Mouse (Mus musculus) stomach, postnatal 0 days (tissue): ENCODE results near the gene Slx4ip. TPM values are rescaled to one million over a fixed set of nuclear protein-coding genes. Genes with fewer than 3 reads are reported as not detected.

ENCODE experiments used
- ATAC-seq: fragments of 200-750 bp; cut with Nextera tagmentation; 2 replicates; pipeline ENCODE4 v1.8.0; 2017; ENCODE audit not compliant: low FRiP score, low TSS enrichment
- DNase-seq: peaks from one replicate; pipeline ENCODE4 v3.0.0-alpha.2; 2016; ENCODE audit warnings: low spot score
- H3K27ac ChIP-seq: fragments of 300-500 bp; sonication (generic); replicated peaks from 2 replicates; pipeline ENCODE4 v1.5.1; 2014; ENCODE audit warnings: mild to moderate bottlenecking, control low read depth
- H3K27me3 ChIP-seq: fragments of 300-500 bp; sonication (generic); 2 replicates; pipeline ENCODE4 v1.6.1; 2014; ENCODE audit warnings: low read length; ENCODE audit not compliant: control insufficient read depth, insufficient read depth
- H3K36me3 ChIP-seq: fragments of 300-500 bp; sonication (generic); 2 replicates; pipeline ENCODE4 v1.6.1; 2014; ENCODE audit warnings: low read length, mixed read lengths; ENCODE audit not compliant: control insufficient read depth, insufficient read depth
- H3K4me1 ChIP-seq: fragments of 300-500 bp; sonication (generic); replicated peaks from 2 replicates; pipeline ENCODE4 v1.6.1; 2014; ENCODE audit warnings: antibody characterized with exemption; ENCODE audit not compliant: control insufficient read depth, insufficient read depth
- H3K4me2 ChIP-seq: fragments of 300-500 bp; sonication (generic); replicated peaks from 2 replicates; pipeline ENCODE4 v1.6.1; 2014; ENCODE audit warnings: low read depth, mild to moderate bottlenecking, control low read depth, moderate library complexity
- H3K4me3 ChIP-seq: fragments of 300-500 bp; sonication (generic); 2 replicates; pipeline ENCODE4 v1.5.1; 2014; ENCODE audit warnings: low read depth, low read length, control low read depth
- H3K9ac ChIP-seq: fragments of 300-500 bp; sonication (generic); 2 replicates; pipeline ENCODE4 v1.6.1; 2014; ENCODE audit warnings: mild to moderate bottlenecking, low read length, control low read depth, mixed read lengths
- H3K9me3 ChIP-seq: fragments of 300-500 bp; sonication (generic); 2 replicates; pipeline ENCODE4 v1.6.1; 2016; ENCODE audit warnings: low read length; ENCODE audit not compliant: control insufficient read depth
- CTCF ChIP-seq: IDR thresholded peaks from 2 replicates; pipeline ENCODE4 v1.5.1; 2016; ENCODE audit warnings: antibody characterized with exemption, low read depth, mild to moderate bottlenecking, moderate library complexity
- EP300 ChIP-seq: optimal IDR thresholded peaks from 2 replicates; pipeline ENCODE3; 2016; ENCODE audit warnings: antibody characterized with exemption
- WGBS: fragments of 180-500 bp; shearing (Covaris S2); extraction: QIAGEN DNeasy Blood & Tissue Kit; methylation state at CpG from one replicate; pipeline ENCODE4 v1.1.7; 2014; 5-methylcytosine and 5-hydroxymethylcytosine counted together
- polyA plus RNA-seq: library from polyadenylated mRNA; unstranded; fragments of >200 nt; fragmentation: Nextera tagmentation; extraction: Ambion mirVana; gene quantifications from 2 replicates; pipeline ENCODE4 v1.2.1, GENCODE M21; 2015

Slx4ip gene
- polyA plus RNA-seq, 1 experiment from 2014 or later: 2.1 TPM

DNA sequence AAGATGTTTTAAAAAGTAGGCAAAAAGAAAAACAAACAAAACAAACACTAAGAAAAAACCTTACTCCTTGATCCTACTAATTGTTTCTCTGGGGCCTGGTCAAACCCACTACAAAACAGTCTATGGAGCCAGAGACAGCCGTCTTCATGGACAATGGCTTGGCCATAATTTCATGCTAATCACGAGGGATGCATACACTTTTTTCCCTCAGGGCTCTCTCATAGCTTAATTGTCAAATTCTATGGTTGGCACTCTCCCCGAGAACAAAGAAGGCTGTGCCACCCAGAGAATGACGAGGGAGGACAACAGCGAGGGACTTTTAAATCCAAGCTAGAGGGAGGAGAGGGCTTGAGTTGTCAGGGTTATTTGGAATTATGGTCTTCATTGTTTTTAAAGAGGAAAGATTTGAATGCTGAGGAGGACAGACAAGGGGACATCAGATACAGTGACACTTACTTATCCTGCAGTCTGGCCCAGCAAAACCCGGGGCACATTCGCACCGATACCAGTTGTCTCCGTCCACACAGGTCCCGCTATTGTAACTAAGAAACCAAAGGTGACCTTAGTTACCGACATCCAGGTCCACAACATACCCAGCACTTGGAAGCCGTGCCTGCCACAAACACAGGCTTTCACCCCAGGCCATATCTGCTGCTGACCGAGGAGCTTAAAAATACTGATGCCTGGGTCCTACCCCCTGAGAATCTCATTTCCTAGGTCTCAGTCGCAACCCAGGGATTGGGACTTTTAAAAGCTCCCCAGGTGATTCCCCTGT, 195.8 kb downstream of the Slx4ip start:
- no peak overlapping the region for H3K4me3 ChIP-seq
- no peaks in the 10 kb centered on the region for H3K4me1 ChIP-seq
- peaks cover 50% of the 10 kb centered on the region for H3K36me3 ChIP-seq
- no peak for ATAC-seq
- H3K27me3 ChIP-seq: no peaks in the 10 kb centered on the region
- no peak overlapping the region for H3K4me2 ChIP-seq
- DNase-seq: no peak
- no peaks in the 10 kb centered on the region for H3K9me3 ChIP-seq
- no peak overlapping the region for H3K9ac ChIP-seq
- 90% methylated on average over 14 of the region's 14 CpGs for WGBS
- TF ChIP-seq CTCF: no peak
- TF ChIP-seq EP300: no peak
- H3K27ac ChIP-seq: no peak overlapping the region

DNA sequence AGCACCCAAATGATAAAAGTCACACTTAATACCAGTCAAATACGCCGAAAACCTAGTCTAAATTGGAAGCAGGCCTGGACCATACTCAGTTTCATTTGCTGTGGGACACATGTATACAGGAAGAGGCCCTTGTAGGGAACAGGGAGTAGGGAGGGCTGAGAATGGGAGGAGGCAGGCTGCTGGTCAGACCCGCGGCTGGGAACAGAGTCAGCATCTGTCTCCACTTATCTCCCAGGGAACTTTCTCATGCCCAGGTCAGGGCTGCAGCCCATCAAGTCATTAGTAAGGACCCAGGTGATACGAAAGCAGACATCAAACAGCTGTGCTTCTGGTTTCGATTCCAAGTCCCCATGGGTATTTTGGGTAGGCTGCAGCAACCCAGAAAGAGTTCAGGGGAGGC, 196.7 kb downstream of the Slx4ip start:
- Histone ChIP-seq H3K9me3 (no peaks in the 10 kb centered on the region), H3K36me3 (peaks cover 53% of the 10 kb centered on the region), H3K27ac (no peak overlapping the region), H3K4me1 (no peaks in the 10 kb centered on the region), H3K4me2 (no peak overlapping the region), H3K9ac (no peak overlapping the region), H3K27me3 (no peaks in the 10 kb centered on the region), H3K4me3 (no peak overlapping the region)
- no peak for DNase-seq
- no peak for TF ChIP-seq CTCF
- no peak for TF ChIP-seq EP300
- 56% methylated on average over 6 of the region's 6 CpGs for WGBS
- no peak for ATAC-seq

DNA sequence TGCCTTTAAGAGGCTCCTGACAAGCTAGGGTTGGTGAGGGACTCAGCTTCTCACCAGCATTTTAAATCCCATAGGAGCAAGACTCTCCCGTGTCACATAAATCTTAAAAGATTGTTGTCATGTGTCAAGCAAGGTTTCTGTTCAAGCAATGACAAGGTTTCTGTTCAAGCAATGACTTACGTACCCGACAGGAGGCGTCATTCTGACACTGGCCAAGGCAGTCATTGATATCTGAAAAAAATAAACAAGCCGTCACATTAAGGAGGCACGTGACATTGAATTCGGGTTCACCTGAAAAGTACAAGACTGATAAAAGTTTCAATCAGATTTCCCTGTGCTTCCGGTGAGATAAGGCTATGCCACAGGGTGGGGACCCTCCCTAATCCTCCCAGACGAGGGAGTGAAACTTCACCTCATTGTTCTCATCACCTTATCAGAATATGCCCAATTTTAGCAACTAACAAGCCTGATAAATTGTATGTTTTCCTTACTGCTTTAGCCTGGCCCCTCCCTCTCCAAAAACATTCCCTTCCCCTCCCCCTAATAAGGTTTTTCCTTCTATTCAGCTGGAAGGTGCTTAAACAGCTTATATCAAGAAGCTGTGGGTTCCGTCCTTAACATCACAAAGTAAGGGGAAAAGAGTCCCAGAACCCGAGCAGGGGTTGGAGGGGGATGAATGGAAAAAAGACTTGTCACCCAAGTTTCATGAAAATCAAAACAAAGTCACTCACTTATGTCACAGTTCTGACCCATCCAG, 200.9 kb downstream of the Slx4ip start:
- ATAC-seq (no peak), DNase-seq (peak; percentile 26)
- no peak for TF ChIP-seq EP300
- peak; percentile 54 for TF ChIP-seq CTCF
- H3K4me3 ChIP-seq: no peak overlapping the region
- WGBS: 61% methylated on average over 11 of the region's 11 CpGs
- H3K4me1 ChIP-seq: no peaks in the 10 kb centered on the region
- no peak overlapping the region for H3K9ac ChIP-seq
- H3K27ac ChIP-seq: no peak overlapping the region
- peaks cover 38% of the 10 kb centered on the region for H3K36me3 ChIP-seq
- H3K4me2 ChIP-seq: no peak overlapping the region
- H3K9me3 ChIP-seq: no peaks in the 10 kb centered on the region
- no peaks in the 10 kb centered on the region for H3K27me3 ChIP-seq

DNA sequence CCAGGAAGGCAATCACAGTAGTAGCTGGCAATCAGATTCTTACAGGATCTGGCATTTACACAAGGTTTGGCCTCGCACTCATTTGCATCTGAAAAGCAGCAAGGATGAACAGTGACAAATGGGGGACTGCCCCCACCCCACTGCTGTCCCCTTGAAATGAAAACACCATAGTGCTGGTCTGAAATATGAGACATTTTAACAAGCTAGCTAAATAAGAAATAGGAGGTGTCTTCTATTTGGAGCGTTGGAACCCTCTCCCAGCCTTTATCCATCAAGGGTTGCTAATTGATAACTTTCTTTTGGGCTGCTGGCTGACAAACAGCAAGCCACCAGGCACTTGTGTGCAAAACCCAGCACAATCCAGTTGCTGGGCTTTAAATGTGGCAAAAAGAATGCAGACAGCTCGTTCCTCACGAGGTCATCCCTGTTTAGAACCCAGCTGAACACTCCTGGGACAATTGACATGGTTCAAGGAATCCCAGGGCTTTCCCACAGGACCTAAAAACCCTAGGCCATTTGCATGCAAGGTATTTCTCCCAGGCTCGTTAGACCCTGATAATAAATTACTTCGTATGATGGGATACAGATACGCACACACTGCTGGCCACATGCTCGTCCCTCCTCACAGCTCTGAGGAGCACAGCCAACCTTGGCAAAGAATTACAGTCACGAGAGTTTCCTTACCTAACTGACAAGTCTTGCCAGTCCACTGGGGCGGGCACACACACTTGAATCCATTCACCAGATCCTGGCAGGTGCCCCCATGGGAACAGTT, 201.7 kb downstream of the Slx4ip start:
- Histone ChIP-seq H3K9me3 (no peaks in the 10 kb centered on the region), H3K27me3 (no peaks in the 10 kb centered on the region), H3K36me3 (peaks cover 34% of the 10 kb centered on the region), H3K4me1 (no peaks in the 10 kb centered on the region), H3K9ac (no peak overlapping the region), H3K4me2 (no peak overlapping the region), H3K27ac (no peak overlapping the region), H3K4me3 (no peak overlapping the region)
- ATAC-seq: no peak
- DNase-seq: no peak
- 55% methylated on average over 10 of the region's 10 CpGs for WGBS
- TF ChIP-seq EP300 (no peak), CTCF (no peak)

- ATAC-seq: no peak
Observed at GRCm38 (mm10) chr2:137093298-137093630, 202.2 kb downstream of the Slx4ip start.

More at GRCm38 (mm10) chr2:137093298-137093630, 202.2 kb downstream of the Slx4ip start:
- 86% methylated on average over 7 of the region's 7 CpGs for WGBS
- Histone ChIP-seq H3K4me1 (no peaks in the 10 kb centered on the region), H3K27ac (no peak overlapping the region), H3K9me3 (no peaks in the 10 kb centered on the region), H3K36me3 (peaks cover 33% of the 10 kb centered on the region), H3K9ac (no peak overlapping the region), H3K4me2 (no peak overlapping the region), H3K4me3 (no peak overlapping the region), H3K27me3 (no peaks in the 10 kb centered on the region)
- TF ChIP-seq CTCF: no peak
- TF ChIP-seq EP300: no peak
- DNase-seq: no peak
